12 mouse cellular contexts compared by ENCODE assay signal in the genomic region with DNA sequence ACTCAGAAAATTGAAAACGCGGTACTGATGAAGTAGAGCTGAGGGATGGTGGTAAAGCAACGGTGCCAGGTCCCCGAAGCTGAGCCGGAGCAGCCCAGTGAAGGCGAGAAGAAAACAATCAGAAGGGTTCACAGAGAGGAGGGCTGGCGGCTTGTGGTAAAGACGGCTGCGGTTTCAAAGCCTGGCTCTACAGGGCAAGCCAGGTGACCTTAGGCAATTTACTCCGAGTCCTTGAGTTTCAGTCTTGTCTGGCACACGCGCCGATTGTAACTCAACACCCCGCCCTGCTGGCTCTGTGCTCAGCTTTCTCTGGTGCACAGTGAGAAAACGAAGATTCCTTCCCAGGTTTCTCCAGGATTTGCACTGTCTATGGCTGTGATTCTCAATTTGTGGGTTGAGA. TPM values are rescaled to one million over a fixed set of nuclear protein-coding genes. Genes with fewer than 3 reads are reported as not detected.
A peak's percentile ranks its signal among the peaks of the same experiment; 100 is the strongest.
DNase-seq lines count a peak whose midpoint lies in the region; ATAC-seq and TF ChIP-seq lines count a peak whose summit lies in the region.
"Had no signal": no experiment of that assay in that cellular context is flagged by ENCODE, and none has a peak within 500 bp of the region (broad histone marks: within the 10 kb centered on the region; RNA-seq: fewer than 3 reads in every experiment).

No protein-coding gene starts in this region.

- DNase-seq in adrenal gland, adult 2 months = peak; percentile 75
- no peak for DNase-seq in adrenal gland, adult 18-20 months (ENCODE audit: low spot score in 2 of 2)
- DNase-seq in NIH3T3 (ENCODE audit: low read depth) = peak; percentile 84
- peak; percentile 20 for DNase-seq in forelimb bud, embryonic 11.5 days (ENCODE audit: low read depth, low spot score)
- peak; percentile 63 for DNase-seq in limb, embryonic 11.5 days (ENCODE audit: low spot score)
- no peak for DNase-seq in layer of hippocampus, postnatal 10 days (ENCODE audit: low spot score in 2 of 2)
- DNase-seq in spleen, postnatal 36 days (ENCODE audit: low spot score in 2 of 2) = no peak
- no peak for DNase-seq in forebrain, postnatal 0 days

- no peak overlapping the region for H3K9ac ChIP-seq in limb, embryonic 11.5 days (ENCODE audit: low read length)
- no peak overlapping the region for H3K9ac ChIP-seq in forebrain, postnatal 0 days
- H3K9ac ChIP-seq: neural tube, embryonic 13.5 days had no signal

- H3K27me3 ChIP-seq in limb, embryonic 11.5 days (ENCODE audit: control insufficient read depth, insufficient read depth, low read length) = no peaks in the 10 kb centered on the region
- H3K27me3 ChIP-seq in forebrain, postnatal 0 days (ENCODE audit: insufficient read depth, low read length) = no peaks in the 10 kb centered on the region
- H3K27me3 ChIP-seq: neural tube, embryonic 13.5 days had no signal

- no peaks in the 10 kb centered on the region for H3K9me3 ChIP-seq in limb, embryonic 11.5 days (ENCODE audit: control insufficient read depth, low read length)
- no peaks in the 10 kb centered on the region for H3K9me3 ChIP-seq in forebrain, postnatal 0 days (ENCODE audit: low read length)
- H3K9me3 ChIP-seq: neural tube, embryonic 13.5 days had no signal

- H3K27ac ChIP-seq in limb, embryonic 11.5 days (replicated peaks; ENCODE audit: low read depth, low read length) = no peak overlapping the region
- H3K27ac ChIP-seq in forebrain, postnatal 0 days (ENCODE audit: low read depth, low read length) = no peak overlapping the region
- H3K27ac ChIP-seq: neural tube, embryonic 13.5 days had no signal

- H3K4me1 ChIP-seq in limb, embryonic 11.5 days (ENCODE audit: control insufficient read depth, insufficient read depth, low read length) = no peaks in the 10 kb centered on the region
- no peaks in the 10 kb centered on the region for H3K4me1 ChIP-seq in forebrain, postnatal 0 days (ENCODE audit: insufficient read depth)
- H3K4me1 ChIP-seq: neural tube, embryonic 13.5 days had no signal

- 0 out of 2 replicates have a peak, but pooled peaks have one; percentile 13 for ATAC-seq in limb, embryonic 11.5 days (ENCODE audit: insufficient number of reproducible peaks, low FRiP score, low TSS enrichment, low read depth)
- ATAC-seq in forebrain, postnatal 0 days = no peak
- ATAC-seq: forebrain, embryonic 16.5 days had no signal

- TF ChIP-seq CTCF in forebrain, postnatal 0 days (IDR thresholded peaks at IDR 0.05; ENCODE audit: low read depth) = no peak

- no peak overlapping the region for H3K4me3 ChIP-seq in limb, embryonic 11.5 days (ENCODE audit: low read depth, low read length)
- no peak overlapping the region for H3K4me3 ChIP-seq in forebrain, postnatal 0 days (ENCODE audit: low read depth, low read length)
- H3K4me3 ChIP-seq: neural tube, embryonic 13.5 days had no signal

- 40% methylated on average over 15 of the region's 15 CpGs for WGBS in limb, embryonic 11.5 days
- WGBS in forebrain, postnatal 0 days = 71% methylated on average over 15 of the region's 15 CpGs

- H3K36me3 ChIP-seq in limb, embryonic 11.5 days (ENCODE audit: control insufficient read depth, insufficient read depth, low read length) = no peaks in the 10 kb centered on the region
- no peaks in the 10 kb centered on the region for H3K36me3 ChIP-seq in forebrain, postnatal 0 days (ENCODE audit: insufficient read depth)
- H3K36me3 ChIP-seq: neural tube, embryonic 13.5 days had no signal

- H3K4me2 ChIP-seq in limb, embryonic 11.5 days (ENCODE audit: low read depth, severe bottlenecking) = no peak overlapping the region
- H3K4me2 ChIP-seq in forebrain, postnatal 0 days (ENCODE audit: low read depth) = no peak overlapping the region
- H3K4me2 ChIP-seq: neural tube, embryonic 13.5 days had no signal

RNA-seq across cellular contexts. Expression of a gene that starts 22.3 kb away (rescaled TPM):
- total RNA-seq in adrenal gland, adult 2 months (2021) = under 1 TPM; 0.17 to 0.55 TPM
- 0.45 and 0.86 TPM in 2 replicates for polyA plus RNA-seq in adrenal gland, adult 2 months (2012; rRNA removed)
- total RNA-seq in adrenal gland, adult 18-20 months (2021) = under 1 TPM; 0.23 to 0.51 TPM
- polyA plus RNA-seq in limb, embryonic 11.5 days (2014; fragmentation: Nextera tagmentation; extraction: Ambion mirVana) = 0.28 and 0.55 TPM in 2 replicates
- total RNA-seq in layer of hippocampus, postnatal 10 days (2021) = 10 to 100 TPM; 16.4 to 17.3 TPM
- 4.5 and 4.8 TPM in 2 replicates for total RNA-seq in forebrain, postnatal 0 days (2014; rRNA removed)
- 3.2 and 4.7 TPM in 2 replicates for polyA plus RNA-seq in forebrain, postnatal 0 days (2015; fragmentation: Nextera tagmentation; extraction: Ambion mirVana)
- total RNA-seq: hematopoietic stem cell, adult 5-6 weeks; liver, adult 2 months had no signal
- polyA plus RNA-seq: liver, adult 2 months had no signal

RNA-seq across cellular contexts. Expression of a gene that starts 22.4 kb away (rescaled TPM):
- 10 to 100 TPM; 27.3 to 30.0 TPM for total RNA-seq in adrenal gland, adult 2 months (2021)
- 33.0 and 39.6 TPM in 2 replicates for polyA plus RNA-seq in adrenal gland, adult 2 months (2012; rRNA removed)
- total RNA-seq in adrenal gland, adult 18-20 months (2021) = 10 to 100 TPM; 24.3 to 29.4 TPM
- 22.3 and 23.0 TPM in 2 replicates for polyA plus RNA-seq in limb, embryonic 11.5 days (2014; fragmentation: Nextera tagmentation; extraction: Ambion mirVana)
- total RNA-seq in layer of hippocampus, postnatal 10 days (2021) = 10 to 100 TPM; 56.5 to 61.3 TPM
- 23.8 and 26.0 TPM in 2 replicates for total RNA-seq in forebrain, postnatal 0 days (2014; rRNA removed)
- 15.5 and 19.6 TPM in 2 replicates for polyA plus RNA-seq in forebrain, postnatal 0 days (2015; fragmentation: Nextera tagmentation; extraction: Ambion mirVana)

Comparison
In these comparisons a context has a peak if more than half of its experiments do, and no peak if none do; other contexts are left out.
1. DNase-seq: peak in adrenal gland, adult 2 months (single experiment), NIH3T3 (single experiment), forelimb bud, embryonic 11.5 days (single experiment) and limb, embryonic 11.5 days (single experiment); none in adrenal gland, adult 18-20 months (0 of 2), layer of hippocampus, postnatal 10 days (0 of 2), spleen, postnatal 36 days (0 of 2) and forebrain, postnatal 0 days (single experiment).